Mouse (Mus musculus) stomach, embryonic 16.5 days (tissue): ENCODE measurements around the gene Eif4g1. TPM values are rescaled to one million over a fixed set of nuclear protein-coding genes. Genes with fewer than 3 reads are reported as not detected.

ENCODE experiments used
- ATAC-seq: fragments of 200-750 bp; cut with Nextera tagmentation; 2 replicates; pipeline ENCODE4 v1.8.0; 2017; ENCODE audit warnings: moderate number of reproducible peaks, moderate TSS enrichment; ENCODE audit not compliant: insufficient read depth, low FRiP score
- H3K27ac ChIP-seq: fragments of 300-500 bp; sonication (generic); 2 replicates; pipeline ENCODE4 v1.5.1; 2014; ENCODE audit warnings: low read length
- H3K27me3 ChIP-seq: fragments of 300-500 bp; sonication (generic); 2 replicates; pipeline ENCODE4 v1.6.1; 2014; ENCODE audit warnings: low read length, control low read depth, mixed read lengths; ENCODE audit not compliant: control insufficient read depth, insufficient read depth
- H3K36me3 ChIP-seq: fragments of 300-500 bp; sonication (generic); 2 replicates; pipeline ENCODE4 v1.6.1; 2014; ENCODE audit warnings: low read length; ENCODE audit not compliant: control insufficient read depth, insufficient read depth
- H3K4me1 ChIP-seq: fragments of 300-500 bp; sonication (generic); 2 replicates; pipeline ENCODE4 v1.6.1; 2014; ENCODE audit warnings: low read length, control low read depth, mixed read lengths; ENCODE audit not compliant: control insufficient read depth, insufficient read depth
- H3K4me2 ChIP-seq: fragments of 300-500 bp; sonication (generic); 2 replicates; pipeline ENCODE4 v1.6.1; 2014; ENCODE audit warnings: low read depth, low read length, mixed read lengths
- H3K4me3 ChIP-seq: fragments of 300-500 bp; sonication (generic); replicated peaks from 2 replicates; pipeline ENCODE4 v1.5.1; 2014; ENCODE audit warnings: mild to moderate bottlenecking, low read length
- H3K9ac ChIP-seq: fragments of 300-500 bp; sonication (generic); 2 replicates; pipeline ENCODE4 v1.6.1; 2014; ENCODE audit warnings: low read length
- H3K9me3 ChIP-seq: fragments of 300-500 bp; sonication (generic); replicated peaks from 2 replicates; pipeline ENCODE4 v1.6.1; 2016; ENCODE audit warnings: low read length, control low read depth; ENCODE audit not compliant: control insufficient read depth
- WGBS: fragments of 180-500 bp; shearing (Covaris S2); extraction: QIAGEN DNeasy Blood & Tissue Kit; methylation state at CpG from one replicate; pipeline ENCODE4 v1.1.7; 2014; 5-methylcytosine and 5-hydroxymethylcytosine counted together
- polyA plus RNA-seq: library from polyadenylated mRNA; unstranded; fragments of >200 nt; fragmentation: Nextera tagmentation; extraction: Ambion mirVana; gene quantifications from 2 replicates; pipeline ENCODE4 v1.2.1, GENCODE M21; 2015

Eif4g1 gene
- polyA plus RNA-seq, 1 experiment from 2014 or later, result 155 TPM

- ATAC-seq, result no peak
- WGBS, result 8% methylated on average over 45 of the region's 45 CpGs
- Histone ChIP-seq H3K9ac (peak within 1 kb of the TSS; percentile 87), H3K4me1 (peaks cover 16% of the 10 kb centered on the region), H3K9me3 (no peaks in the 10 kb centered on the region), H3K27ac (no peak within 1 kb of the TSS), H3K4me3 (peak within 1 kb of the TSS; percentile 70), H3K4me2 (peak within 1 kb of the TSS; percentile 100), H3K36me3 (no peaks in the 10 kb centered on the region), H3K27me3 (peaks cover 14% of the 10 kb centered on the region)
These were observed 65.9 kb downstream of the Eif4g1 start, which contains the start of gene Thpo for GRCm38 (mm10) chr16:20733731-20734730. Gene Thpo, minus strand, starts transcription at chr16:20734511.

GRCm38 (mm10) chr16:20735651-20736050 lies 67.5 kb downstream of the Eif4g1 start:
- no peak overlapping the region for H3K9ac ChIP-seq
- H3K9me3 ChIP-seq, result no peaks in the 10 kb centered on the region
- no peak overlapping the region for H3K27ac ChIP-seq
- no peaks in the 10 kb centered on the region for H3K36me3 ChIP-seq
- H3K4me3 ChIP-seq, result no peak overlapping the region
- peaks cover 12% of the 10 kb centered on the region for H3K4me1 ChIP-seq
- no peak overlapping the region for H3K4me2 ChIP-seq
- H3K27me3 ChIP-seq, result peaks cover 14% of the 10 kb centered on the region
- ATAC-seq, result no peak
- 79% methylated on average over 5 of the region's 5 CpGs for WGBS

DNA sequence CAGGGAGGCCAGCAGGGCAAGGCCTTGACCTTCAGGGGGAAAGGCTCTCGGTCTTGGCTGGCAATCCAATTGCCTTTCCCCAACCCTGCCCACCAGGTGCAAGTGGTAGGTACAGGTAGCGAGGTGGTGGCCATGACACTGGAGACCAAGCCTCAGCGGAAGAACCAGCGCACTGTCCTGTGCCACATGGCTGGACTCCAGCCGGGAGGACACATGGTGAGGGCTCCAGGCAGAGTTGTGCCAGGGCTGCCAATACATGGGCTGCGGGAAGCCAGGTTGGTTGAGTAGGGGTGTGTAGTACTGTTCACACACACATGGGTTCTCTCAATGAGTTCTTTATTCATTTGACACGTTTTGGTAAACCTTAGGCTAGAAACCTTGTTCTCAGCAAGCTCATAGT lies 68.1 kb downstream of the Eif4g1 start:
- no peaks in the 10 kb centered on the region for H3K36me3 ChIP-seq
- H3K9me3 ChIP-seq, result no peaks in the 10 kb centered on the region
- no peak for ATAC-seq
- no peak overlapping the region for H3K4me3 ChIP-seq
- H3K27me3 ChIP-seq, result peaks cover 14% of the 10 kb centered on the region
- WGBS, result 85% methylated on average over 7 of the region's 7 CpGs
- no peak overlapping the region for H3K4me2 ChIP-seq
- H3K9ac ChIP-seq, result no peak overlapping the region
- H3K27ac ChIP-seq, result no peak overlapping the region
- peaks cover 12% of the 10 kb centered on the region for H3K4me1 ChIP-seq

GRCm38 (mm10) chr16:20736823-20737222 lies 68.7 kb downstream of the Eif4g1 start:
- WGBS, result 88% methylated on average over 5 of the region's 5 CpGs
- peaks cover 14% of the 10 kb centered on the region for H3K27me3 ChIP-seq
- no peak overlapping the region for H3K4me2 ChIP-seq
- no peak overlapping the region for H3K27ac ChIP-seq
- peaks cover 12% of the 10 kb centered on the region for H3K4me1 ChIP-seq
- no peak overlapping the region for H3K4me3 ChIP-seq
- H3K9me3 ChIP-seq, result no peaks in the 10 kb centered on the region
- no peaks in the 10 kb centered on the region for H3K36me3 ChIP-seq
- no peak overlapping the region for H3K9ac ChIP-seq
- ATAC-seq, result no peak

DNA sequence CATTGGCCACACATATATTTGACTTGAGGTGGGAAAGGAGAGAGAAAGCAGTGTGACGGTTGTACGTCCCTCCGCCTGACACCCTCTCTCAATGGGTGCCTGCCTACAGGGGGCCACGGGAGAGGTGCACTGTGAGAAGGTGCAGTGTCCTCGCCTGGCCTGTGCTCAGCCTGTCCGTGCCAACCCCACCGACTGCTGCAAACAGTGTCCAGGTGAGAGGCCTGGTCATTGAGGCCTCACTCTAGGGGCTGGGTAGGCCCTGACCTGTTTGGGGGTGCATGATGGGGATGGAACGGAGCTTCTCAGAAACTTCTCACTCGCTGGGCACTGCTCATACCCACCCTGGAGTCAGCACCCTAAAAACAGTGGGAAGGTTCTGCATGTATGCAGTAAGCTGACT lies 71.7 kb downstream of the Eif4g1 start:
- Histone ChIP-seq H3K9ac (no peak overlapping the region), H3K4me2 (no peak overlapping the region), H3K36me3 (no peaks in the 10 kb centered on the region), H3K27ac (no peak overlapping the region), H3K9me3 (no peaks in the 10 kb centered on the region), H3K4me3 (no peak overlapping the region), H3K4me1 (no peaks in the 10 kb centered on the region), H3K27me3 (peaks cover 2% of the 10 kb centered on the region)
- ATAC-seq, result no peak
- WGBS, result 87% methylated on average over 9 of the region's 9 CpGs

Other genes starting within 250 kb of the Eif4g1 start
- gene Abcc5, start 241.9 kb upstream of the Eif4g1 start, polyA plus RNA-seq, result 59.9 and 60.2 TPM in 2 replicates
- gene Eif2b5, start 169.5 kb upstream of the Eif4g1 start, polyA plus RNA-seq, result 93.0 and 94.7 TPM in 2 replicates
- 17.4 and 17.6 TPM in 2 replicates for gene Dvl3, start 151.3 kb upstream of the Eif4g1 start, polyA plus RNA-seq
- gene Ap2m1, start 132.8 kb upstream of the Eif4g1 start, polyA plus RNA-seq, result 565 and 588 TPM in 2 replicates
- gene Abcf3, start 119.7 kb upstream of the Eif4g1 start, polyA plus RNA-seq, result 55.0 and 63.1 TPM in 2 replicates
- 3.8 and 4.2 TPM in 2 replicates for gene Vwa5b2, start 78.8 kb upstream of the Eif4g1 start, polyA plus RNA-seq
- 26.0 and 30.7 TPM in 2 replicates for gene Eef1akmt4, start 56.7 kb upstream of the Eif4g1 start, polyA plus RNA-seq
- gene Gm49333, start 56.7 kb upstream of the Eif4g1 start, polyA plus RNA-seq, result 0.14 TPM in 1 of 2 replicates, not detected in the other
- 34.0 and 38.2 TPM in 2 replicates for gene Alg3, start 56.6 kb upstream of the Eif4g1 start, polyA plus RNA-seq
- 0.40 and 0.64 TPM in 2 replicates for gene Camk2n2, start 47.0 kb upstream of the Eif4g1 start, polyA plus RNA-seq
- 2.4 and 2.6 TPM in 2 replicates for gene Ece2, start 38.5 kb upstream of the Eif4g1 start, polyA plus RNA-seq
- 291 and 307 TPM in 2 replicates for gene Psmd2, start 16.7 kb upstream of the Eif4g1 start, polyA plus RNA-seq
- gene Fam131a, start 24.9 kb downstream of the Eif4g1 start, polyA plus RNA-seq, result 9.7 and 10.3 TPM in 2 replicates
- gene Polr2h, start 49.4 kb downstream of the Eif4g1 start, polyA plus RNA-seq, result 75.2 and 84.9 TPM in 2 replicates
- gene Clcn2, start 49.4 kb downstream of the Eif4g1 start, polyA plus RNA-seq, result 11.6 and 12.9 TPM in 2 replicates
- gene Chrd, start 64.8 kb downstream of the Eif4g1 start, polyA plus RNA-seq, result 5.2 and 5.6 TPM in 2 replicates
- gene Thpo, start 66.2 kb downstream of the Eif4g1 start, polyA plus RNA-seq, result 1.0 and 1.3 TPM in 2 replicates